Mouse (Mus musculus) brain, embryonic 14.5 days (tissue): Measurements from ENCODE around the gene Col4a1.

Source experiments
- CTCF ChIP-seq: fragments of 200-500 bp; IDR thresholded peaks from 2 replicates; pipeline ENCODE4 v1.5.1; 2012; ENCODE audit warnings: inconsistent platforms, mild to moderate bottlenecking, moderate library complexity, borderline replicate concordance; ENCODE audit not compliant: insufficient read depth, insufficient read length; ENCODE audit errors: extremely low read depth
- POLR2A ChIP-seq: fragments of 200-500 bp; IDR thresholded peaks from 2 replicates; pipeline ENCODE4 v1.6.1; 2012; ENCODE audit warnings: mild to moderate bottlenecking, inconsistent platforms, borderline replicate concordance; ENCODE audit not compliant: poor library complexity, insufficient read depth, insufficient read length, severe bottlenecking; ENCODE audit errors: extremely low read depth

- peak; percentile 93 for TF ChIP-seq CTCF
- no peak for TF ChIP-seq POLR2A
Measured at GRCm38 (mm10) chr8:11253556-11253955, 59.1 kb downstream of the Col4a1 start.
